Mouse (Mus musculus) intestine, embryonic 16.5 days (tissue): ENCODE measurements around the gene Fam173a. TPM values are rescaled to one million over a fixed set of nuclear protein-coding genes. Genes with fewer than 3 reads are reported as not detected.

Experiments used
- ATAC-seq: fragments of 200-750 bp; cut with Nextera tagmentation; 2 replicates; pipeline ENCODE4 v1.8.0; 2017; ENCODE audit warnings: moderate TSS enrichment, moderate library complexity
- H3K27ac ChIP-seq: fragments of 300-500 bp; sonication (generic); 2 replicates; pipeline ENCODE4 v1.5.1; 2014; ENCODE audit warnings: mild to moderate bottlenecking, low read length
- H3K27me3 ChIP-seq: fragments of 300-500 bp; sonication (generic); replicated peaks from 2 replicates; pipeline ENCODE4 v1.6.1; 2014; ENCODE audit warnings: low read length, control low read depth, mixed read lengths; ENCODE audit not compliant: control insufficient read depth, insufficient read depth
- H3K36me3 ChIP-seq: fragments of 300-500 bp; sonication (generic); 2 replicates; pipeline ENCODE4 v1.6.1; 2014; ENCODE audit warnings: low read length, control low read depth; ENCODE audit not compliant: control insufficient read depth, insufficient read depth
- H3K4me1 ChIP-seq: fragments of 300-500 bp; sonication (generic); 2 replicates; pipeline ENCODE4 v1.6.1; 2014; ENCODE audit warnings: low read length, control low read depth, mixed read lengths; ENCODE audit not compliant: control insufficient read depth, insufficient read depth
- H3K4me2 ChIP-seq: fragments of 300-500 bp; sonication (generic); 2 replicates; pipeline ENCODE4 v1.6.1; 2014; ENCODE audit warnings: low read depth, low read length, control low read depth
- H3K4me3 ChIP-seq: fragments of 300-500 bp; sonication (generic); 2 replicates; pipeline ENCODE4 v1.5.1; 2014; ENCODE audit warnings: mild to moderate bottlenecking, low read length
- H3K9ac ChIP-seq: fragments of 300-500 bp; sonication (generic); 2 replicates; pipeline ENCODE4 v1.6.1; 2014; ENCODE audit warnings: low read depth, low read length
- H3K9me3 ChIP-seq: fragments of 300-500 bp; sonication (generic); 2 replicates; pipeline ENCODE4 v1.6.1; 2016; ENCODE audit warnings: low read length, control low read depth; ENCODE audit not compliant: control insufficient read depth
- WGBS: fragments of 180-500 bp; shearing (Covaris S2); extraction: QIAGEN DNeasy Blood & Tissue Kit; methylation state at CpG from one replicate; pipeline ENCODE4 v1.1.7; 2014; 5-methylcytosine and 5-hydroxymethylcytosine counted together
- polyA plus RNA-seq: library from polyadenylated mRNA; unstranded; fragments of >200 nt; fragmentation: Nextera tagmentation; extraction: Ambion mirVana; gene quantifications from 2 replicates; pipeline ENCODE4 v1.2.1, GENCODE M21; 2015

Gene Fam173a
- polyA plus RNA-seq, 1 experiment from 2014 or later, result 111 TPM

- H3K9me3 ChIP-seq, result no peaks in the 10 kb centered on the region
- no peak overlapping the region for H3K4me3 ChIP-seq
- no peaks in the 10 kb centered on the region for H3K27me3 ChIP-seq
- peaks cover 18% of the 10 kb centered on the region for H3K4me1 ChIP-seq
- no peak overlapping the region for H3K9ac ChIP-seq
- no peak for ATAC-seq
- no peak overlapping the region for H3K27ac ChIP-seq
- 75% methylated on average over 6 of the region's 6 CpGs for WGBS
- peaks cover 13% of the 10 kb centered on the region; the same call in 1 of the 2 replicates for H3K36me3 ChIP-seq
- no peak overlapping the region for H3K4me2 ChIP-seq
These were observed 11.4 kb downstream of the Fam173a start for GRCm38 (mm10) chr17:25781339-25781738.

- H3K4me3 ChIP-seq, result no peak overlapping the region
- H3K4me2 ChIP-seq, result no peak overlapping the region
- H3K9ac ChIP-seq, result no peak overlapping the region
- H3K4me1 ChIP-seq, result peaks cover 8% of the 10 kb centered on the region
- ATAC-seq, result no peak
- H3K27me3 ChIP-seq, result no peaks in the 10 kb centered on the region
- H3K27ac ChIP-seq, result no peak overlapping the region
- H3K36me3 ChIP-seq, result peaks cover 11% of the 10 kb centered on the region; the same call in 1 of the 2 replicates
- H3K9me3 ChIP-seq, result no peaks in the 10 kb centered on the region
- WGBS, result 97% methylated on average over 5 of the region's 5 CpGs
These were observed 14.8 kb downstream of the Fam173a start for GRCm38 (mm10) chr17:25777948-25778347.

GRCm38 (mm10) chr17:25775318-25776062 lies 17.2 kb downstream of the Fam173a start:
- Histone ChIP-seq H3K4me1 (peaks cover 7% of the 10 kb centered on the region), H3K4me3 (no peak overlapping the region), H3K27ac (no peak overlapping the region), H3K4me2 (no peak overlapping the region), H3K36me3 (no peaks in the 10 kb centered on the region), H3K27me3 (no peaks in the 10 kb centered on the region), H3K9ac (no peak overlapping the region), H3K9me3 (no peaks in the 10 kb centered on the region)
- WGBS, result 80% methylated on average over 10 of the region's 10 CpGs
- no peak for ATAC-seq

GRCm38 (mm10) chr17:25773549-25774120 lies 19.1 kb downstream of the Fam173a start, which contains the start of gene Narfl:
Gene Narfl (plus strand): TSS chr17:25773776.
- Histone ChIP-seq H3K27ac (no peak within 1 kb of the TSS), H3K4me1 (peaks cover 7% of the 10 kb centered on the region), H3K4me2 (peak within 1 kb of the TSS; percentile 81), H3K9me3 (no peaks in the 10 kb centered on the region), H3K27me3 (no peaks in the 10 kb centered on the region), H3K36me3 (no peaks in the 10 kb centered on the region), H3K9ac (peak within 1 kb of the TSS; percentile 95), H3K4me3 (peak within 1 kb of the TSS; percentile 85)
- under 1% methylated on average over 37 of the region's 37 CpGs for WGBS
- peak; percentile 89 for ATAC-seq

- Histone ChIP-seq H3K27me3 (no peaks in the 10 kb centered on the region), H3K4me3 (no peak overlapping the region), H3K4me1 (peaks cover 3% of the 10 kb centered on the region), H3K36me3 (no peaks in the 10 kb centered on the region), H3K27ac (no peak overlapping the region), H3K9me3 (no peaks in the 10 kb centered on the region), H3K4me2 (no peak overlapping the region), H3K9ac (no peak overlapping the region)
- 53% methylated on average over 9 of the region's 9 CpGs for WGBS
- ATAC-seq, result no peak
These were observed 23.4 kb downstream of the Fam173a start for GRCm38 (mm10) chr17:25769331-25769730.

- 60% methylated on average over 5 of the region's 5 CpGs for WGBS
- H3K4me3 ChIP-seq, result no peak overlapping the region
- no peaks in the 10 kb centered on the region for H3K4me1 ChIP-seq
- no peaks in the 10 kb centered on the region for H3K27me3 ChIP-seq
- H3K4me2 ChIP-seq, result no peak overlapping the region
- no peak overlapping the region for H3K9ac ChIP-seq
- H3K27ac ChIP-seq, result no peak overlapping the region
- H3K9me3 ChIP-seq, result no peaks in the 10 kb centered on the region
- H3K36me3 ChIP-seq, result no peaks in the 10 kb centered on the region
- no peak for ATAC-seq
These were observed 26.8 kb downstream of the Fam173a start for GRCm38 (mm10) chr17:25765886-25766285.

GRCm38 (mm10) chr17:25762591-25762990 lies 30.1 kb downstream of the Fam173a start:
- H3K9me3 ChIP-seq, result no peaks in the 10 kb centered on the region
- H3K36me3 ChIP-seq, result no peaks in the 10 kb centered on the region
- no peaks in the 10 kb centered on the region for H3K27me3 ChIP-seq
- ATAC-seq, result no peak
- no peak overlapping the region for H3K4me3 ChIP-seq
- no peaks in the 10 kb centered on the region for H3K4me1 ChIP-seq
- 39% methylated on average over 3 of the region's 3 CpGs for WGBS
- no peak overlapping the region for H3K4me2 ChIP-seq
- H3K27ac ChIP-seq, result no peak overlapping the region
- no peak overlapping the region for H3K9ac ChIP-seq

- Histone ChIP-seq H3K4me1 (no peaks in the 10 kb centered on the region), H3K4me3 (no peak overlapping the region), H3K36me3 (no peaks in the 10 kb centered on the region), H3K27ac (no peak overlapping the region), H3K9ac (no peak overlapping the region), H3K9me3 (no peaks in the 10 kb centered on the region), H3K4me2 (no peak overlapping the region), H3K27me3 (no peaks in the 10 kb centered on the region)
- no peak for ATAC-seq
- WGBS, result 34% methylated on average over 4 of the region's 4 CpGs
These were observed 31.1 kb downstream of the Fam173a start for GRCm38 (mm10) chr17:25761561-25761970.

- WGBS, result 73% methylated on average over 8 of the region's 8 CpGs
- Histone ChIP-seq H3K9ac (no peak overlapping the region), H3K27me3 (no peaks in the 10 kb centered on the region), H3K27ac (no peak overlapping the region), H3K36me3 (no peaks in the 10 kb centered on the region), H3K4me3 (no peak overlapping the region), H3K4me1 (0 out of 2 replicates have a peak, but pooled peaks cover 4% of the 10 kb centered on the region), H3K4me2 (no peak overlapping the region), H3K9me3 (no peaks in the 10 kb centered on the region)
- ATAC-seq, result no peak
These were observed 32.6 kb downstream of the Fam173a start for GRCm38 (mm10) chr17:25760148-25760547.
